Mouse (Mus musculus) limb, embryonic 10.5 days (tissue): Measurements from ENCODE around the gene Rabgap1l. TPM values are rescaled to one million over a fixed set of nuclear protein-coding genes. Genes with fewer than 3 reads are reported as not detected.

Experiments used
- DNase-seq: peaks from one replicate; pipeline ENCODE4 v3.0.0-alpha.2; 2017; ENCODE audit warnings: low spot score
- H3K27ac ChIP-seq: fragments of 300-500 bp; sonication (generic); 2 replicates; pipeline ENCODE4 v1.5.1; 2016; ENCODE audit warnings: mild to moderate bottlenecking
- H3K27me3 ChIP-seq: fragments of 300-500 bp; sonication (generic); 2 replicates; pipeline ENCODE4 v1.6.1; 2016; ENCODE audit warnings: low read depth, mild to moderate bottlenecking; ENCODE audit not compliant: poor library complexity, severe bottlenecking
- H3K36me3 ChIP-seq: fragments of 300-500 bp; sonication (generic); 2 replicates; pipeline ENCODE4 v1.6.1; 2016; ENCODE audit warnings: mild to moderate bottlenecking, moderate library complexity
- H3K4me1 ChIP-seq: fragments of 300-500 bp; sonication (generic); 2 replicates; pipeline ENCODE4 v1.6.1; 2016
- H3K4me3 ChIP-seq: fragments of 300-500 bp; sonication (generic); 2 replicates; pipeline ENCODE4 v1.5.1; 2016; ENCODE audit warnings: mild to moderate bottlenecking, moderate library complexity
- H3K9me3 ChIP-seq: fragments of 300-500 bp; sonication (generic); replicated peaks from 2 replicates; pipeline ENCODE4 v1.6.1; 2016; ENCODE audit warnings: mild to moderate bottlenecking
- WGBS: fragments of 180-500 bp; shearing (Covaris S2); methylation state at CpG from one replicate; pipeline ENCODE4 v1.1.7; 2016; 5-methylcytosine and 5-hydroxymethylcytosine counted together
- polyA plus RNA-seq: library from polyadenylated mRNA; unstranded; fragments of >200 nt; fragmentation: Nextera tagmentation; extraction: Ambion mirVana; gene quantifications from 2 replicates; pipeline ENCODE4 v1.2.1, GENCODE M21; 2016

Gene Rabgap1l
- polyA plus RNA-seq, 1 experiment from 2014 or later, result 12.5 TPM

GRCm38 (mm10) chr1:160713887-160714286 is 79.1 kb downstream of the Rabgap1l start:
- no peaks in the 10 kb centered on the region for H3K4me1 ChIP-seq
- no peak overlapping the region for H3K27ac ChIP-seq
- no peaks in the 10 kb centered on the region for H3K27me3 ChIP-seq
- 93% methylated on average over 4 of the region's 4 CpGs for WGBS
- H3K9me3 ChIP-seq, result no peaks in the 10 kb centered on the region
- no peaks in the 10 kb centered on the region for H3K36me3 ChIP-seq
- DNase-seq, result no peak
- H3K4me3 ChIP-seq, result no peak overlapping the region

GRCm38 (mm10) chr1:160713383-160713782 is 79.6 kb downstream of the Rabgap1l start:
- WGBS, result 91% methylated on average over 1 of the region's 1 CpGs
- DNase-seq, result no peak
- Histone ChIP-seq H3K4me3 (no peak overlapping the region), H3K36me3 (no peaks in the 10 kb centered on the region), H3K4me1 (no peaks in the 10 kb centered on the region), H3K27me3 (no peaks in the 10 kb centered on the region), H3K27ac (no peak overlapping the region), H3K9me3 (no peaks in the 10 kb centered on the region)

GRCm38 (mm10) chr1:160710539-160710938 is 82.5 kb downstream of the Rabgap1l start:
- no peak for DNase-seq
- Histone ChIP-seq H3K9me3 (no peaks in the 10 kb centered on the region), H3K36me3 (no peaks in the 10 kb centered on the region), H3K27ac (no peak overlapping the region), H3K27me3 (no peaks in the 10 kb centered on the region), H3K4me1 (no peaks in the 10 kb centered on the region), H3K4me3 (no peak overlapping the region)

- Histone ChIP-seq H3K36me3 (peaks cover 5% of the 10 kb centered on the region), H3K27me3 (no peaks in the 10 kb centered on the region), H3K9me3 (no peaks in the 10 kb centered on the region), H3K27ac (no peak overlapping the region), H3K4me3 (no peak overlapping the region), H3K4me1 (no peaks in the 10 kb centered on the region)
- DNase-seq, result no peak
- WGBS, result 96% methylated on average over 2 of the region's 2 CpGs
These were observed 88.4 kb downstream of the Rabgap1l start for GRCm38 (mm10) chr1:160704596-160704995.

DNA sequence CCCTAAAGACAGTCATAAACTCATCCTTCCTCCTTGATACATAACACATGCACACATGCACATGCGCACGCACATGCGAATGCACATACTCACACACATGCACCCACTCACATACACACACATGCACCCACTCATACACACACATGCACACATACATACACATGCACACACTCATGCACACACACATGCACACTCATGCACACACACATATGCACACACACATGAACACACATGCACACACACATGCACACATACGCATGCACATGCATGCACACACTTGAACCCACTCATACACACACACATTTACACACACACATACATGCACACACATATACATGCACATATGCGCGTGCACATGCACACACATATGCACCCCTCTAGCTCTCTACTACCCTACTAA is 89.2 kb downstream of the Rabgap1l start:
- WGBS, result 98% methylated on average over 6 of the region's 6 CpGs

GRCm38 (mm10) chr1:160693094-160693447 is 99.9 kb downstream of the Rabgap1l start:
- no peaks in the 10 kb centered on the region for H3K36me3 ChIP-seq
- H3K27me3 ChIP-seq, result no peaks in the 10 kb centered on the region
- no peak overlapping the region for H3K27ac ChIP-seq
- WGBS, result 97% methylated on average over 1 of the region's 1 CpGs
- DNase-seq, result no peak
- no peaks in the 10 kb centered on the region for H3K9me3 ChIP-seq
- H3K4me3 ChIP-seq, result no peak overlapping the region
- H3K4me1 ChIP-seq, result no peaks in the 10 kb centered on the region

More for the DNA sequence above, 89.2 kb downstream of the Rabgap1l start:
- Histone ChIP-seq H3K9me3 (no peaks in the 10 kb centered on the region), H3K27ac (no peak overlapping the region), H3K36me3 (peaks cover 5% of the 10 kb centered on the region), H3K4me3 (no peak overlapping the region), H3K4me1 (no peaks in the 10 kb centered on the region), H3K27me3 (no peaks in the 10 kb centered on the region)
- DNase-seq, result no peak

- H3K27ac ChIP-seq, result no peak overlapping the region
- no peaks in the 10 kb centered on the region for H3K4me1 ChIP-seq
- no peaks in the 10 kb centered on the region for H3K36me3 ChIP-seq
- no peak overlapping the region for H3K4me3 ChIP-seq
- no peaks in the 10 kb centered on the region for H3K9me3 ChIP-seq
- DNase-seq, result no peak
- H3K27me3 ChIP-seq, result no peaks in the 10 kb centered on the region
- 90% methylated on average over 6 of the region's 6 CpGs for WGBS
These were observed 100.6 kb downstream of the Rabgap1l start for GRCm38 (mm10) chr1:160692224-160693093.

- H3K27ac ChIP-seq, result no peak overlapping the region
- H3K4me3 ChIP-seq, result no peak overlapping the region
- DNase-seq, result no peak
- H3K36me3 ChIP-seq, result no peaks in the 10 kb centered on the region
- no peaks in the 10 kb centered on the region for H3K4me1 ChIP-seq
- no peaks in the 10 kb centered on the region for H3K27me3 ChIP-seq
- WGBS, result 83% methylated on average over 1 of the region's 1 CpGs
- no peaks in the 10 kb centered on the region for H3K9me3 ChIP-seq
These were observed 101.8 kb downstream of the Rabgap1l start for GRCm38 (mm10) chr1:160691196-160691590.

DNA sequence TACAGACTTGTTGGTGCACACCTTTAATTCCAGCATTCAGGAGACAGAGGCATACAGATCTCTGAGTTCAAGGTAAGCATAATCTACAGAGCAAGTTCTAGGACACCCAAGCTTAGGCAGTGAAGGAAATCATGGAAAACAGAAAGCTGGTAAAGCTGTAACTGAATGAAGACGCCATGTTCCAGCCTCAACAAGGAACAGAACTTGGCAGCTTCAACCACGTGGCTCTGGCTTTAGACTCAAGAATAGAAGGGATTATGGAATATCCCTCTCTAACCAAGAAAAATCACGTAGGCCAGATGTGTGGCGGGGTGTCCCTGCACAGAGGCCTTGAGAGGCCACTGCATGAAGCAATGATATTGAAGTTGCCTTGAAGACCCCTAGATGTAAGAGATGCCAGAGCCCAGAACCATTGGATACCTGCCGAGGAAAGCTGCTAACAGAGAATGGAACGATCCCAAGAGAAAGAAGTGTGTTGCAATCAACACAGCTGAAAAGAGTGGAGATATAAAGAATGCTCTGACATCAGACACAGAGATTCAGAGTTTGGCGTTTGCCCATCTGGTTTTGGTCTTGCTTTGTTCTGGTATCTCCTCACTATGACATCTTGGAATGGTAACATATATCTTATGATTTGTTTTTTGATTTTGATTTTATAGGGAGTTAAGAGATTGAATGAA is 102.4 kb downstream of the Rabgap1l start:
- Histone ChIP-seq H3K27ac (no peak overlapping the region), H3K4me3 (no peak overlapping the region), H3K9me3 (no peaks in the 10 kb centered on the region), H3K36me3 (no peaks in the 10 kb centered on the region), H3K27me3 (no peaks in the 10 kb centered on the region), H3K4me1 (no peaks in the 10 kb centered on the region)
- no peak for DNase-seq
- WGBS, result 91% methylated on average over 7 of the region's 7 CpGs

DNA sequence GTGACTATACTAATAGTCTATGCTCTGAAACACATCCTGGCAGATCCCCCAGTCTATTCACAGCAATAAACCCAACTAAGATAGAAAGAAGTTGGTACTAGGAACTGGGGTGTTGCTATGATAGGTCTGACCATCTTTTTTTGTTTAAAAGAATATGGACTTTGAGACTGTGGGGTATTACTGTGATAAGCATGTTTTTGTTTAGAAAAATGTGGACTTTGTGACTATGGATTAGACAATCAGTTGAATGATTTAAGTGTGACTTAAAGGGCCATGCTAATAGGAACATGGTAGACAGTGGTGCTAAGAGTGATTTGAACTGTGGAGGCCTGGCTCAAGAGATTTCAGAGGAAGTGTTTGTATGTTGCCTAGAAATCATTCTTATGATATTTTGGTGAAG is 103.5 kb downstream of the Rabgap1l start:
- no peak overlapping the region for H3K4me3 ChIP-seq
- H3K9me3 ChIP-seq, result no peaks in the 10 kb centered on the region
- no peak overlapping the region for H3K27ac ChIP-seq
- H3K36me3 ChIP-seq, result no peaks in the 10 kb centered on the region
- DNase-seq, result no peak
- H3K27me3 ChIP-seq, result no peaks in the 10 kb centered on the region
- H3K4me1 ChIP-seq, result no peaks in the 10 kb centered on the region

- Histone ChIP-seq H3K4me1 (no peaks in the 10 kb centered on the region), H3K4me3 (no peak overlapping the region), H3K27me3 (no peaks in the 10 kb centered on the region), H3K9me3 (no peaks in the 10 kb centered on the region), H3K36me3 (no peaks in the 10 kb centered on the region), H3K27ac (no peak overlapping the region)
- no peak for DNase-seq
- WGBS, result 93% methylated on average over 2 of the region's 2 CpGs
These were observed 108.8 kb downstream of the Rabgap1l start for GRCm38 (mm10) chr1:160684251-160684650.

GRCm38 (mm10) chr1:160681398-160682050 is 111.5 kb downstream of the Rabgap1l start:
- no peak overlapping the region for H3K27ac ChIP-seq
- H3K36me3 ChIP-seq, result no peaks in the 10 kb centered on the region
- 91% methylated on average over 3 of the region's 3 CpGs for WGBS
- no peaks in the 10 kb centered on the region for H3K27me3 ChIP-seq
- DNase-seq, result no peak
- H3K4me3 ChIP-seq, result no peak overlapping the region
- H3K9me3 ChIP-seq, result no peaks in the 10 kb centered on the region
- no peaks in the 10 kb centered on the region for H3K4me1 ChIP-seq

DNA sequence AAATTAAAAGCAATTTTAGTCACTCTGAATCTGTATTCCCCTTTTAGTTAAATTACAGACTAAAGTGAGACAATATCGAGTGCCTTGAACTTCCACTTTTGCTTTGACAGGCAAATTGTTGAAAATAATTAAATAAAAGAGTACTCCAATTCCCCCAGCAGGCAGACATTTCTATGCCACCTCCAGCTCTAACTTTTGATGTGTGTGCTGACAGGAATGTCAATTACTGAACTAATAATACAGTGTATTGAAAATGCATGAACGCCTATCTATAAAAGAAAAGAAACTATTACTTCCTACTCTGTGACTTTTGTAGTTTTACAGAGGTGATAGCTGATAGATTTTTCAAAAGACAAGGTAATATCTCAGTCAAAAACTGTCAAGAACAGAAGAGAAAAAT is 118.2 kb downstream of the Rabgap1l start:
- WGBS, result 89% methylated on average over 2 of the region's 2 CpGs
- no peak for DNase-seq
- H3K4me3 ChIP-seq, result no peak overlapping the region
- H3K36me3 ChIP-seq, result no peaks in the 10 kb centered on the region
- H3K27me3 ChIP-seq, result no peaks in the 10 kb centered on the region
- H3K27ac ChIP-seq, result no peak overlapping the region
- H3K9me3 ChIP-seq, result no peaks in the 10 kb centered on the region
- H3K4me1 ChIP-seq, result 0 out of 2 replicates have a peak, but pooled peaks cover 3% of the 10 kb centered on the region
